Mouse (Mus musculus): Measurements from ENCODE around the gene Lst1. TPM values are rescaled to one million over a fixed set of nuclear protein-coding genes. Genes with fewer than 3 reads are reported as not detected.

Gene Lst1
- polyA plus RNA-seq, 1 experiment from 2014 or later, result 5.9 TPM

GRCm38 (mm10) chr17:35163326-35164081 lies 24.7 kb downstream of the Lst1 start:
- ATAC-seq (ENCODE audit: insufficient number of reproducible peaks, insufficient read depth, low FRiP score, low TSS enrichment), result no peak
- peaks cover 18% of the 10 kb centered on the region for H3K4me1 ChIP-seq
- no peaks in the 10 kb centered on the region for H3K9me3 ChIP-seq
- peak overlapping the region; percentile 97 for H3K27ac ChIP-seq
- 12% methylated on average over 8 of the region's 8 CpGs for WGBS
- H3K4me2 ChIP-seq (replicated peaks), result peak overlapping the region; percentile 95
- H3K27me3 ChIP-seq, result no peaks in the 10 kb centered on the region
- peak overlapping the region; percentile 100 for H3K9ac ChIP-seq
- H3K36me3 ChIP-seq, result peaks cover 38% of the 10 kb centered on the region
- peak overlapping the region; percentile 99 for H3K4me3 ChIP-seq

- Histone ChIP-seq H3K27ac (no peak overlapping the region), H3K9ac (peak overlapping the region; percentile 100), H3K4me2 (replicated peaks) (peak overlapping the region; percentile 95), H3K4me1 (peaks cover 18% of the 10 kb centered on the region), H3K4me3 (peak overlapping the region; percentile 99), H3K36me3 (peaks cover 46% of the 10 kb centered on the region), H3K9me3 (no peaks in the 10 kb centered on the region), H3K27me3 (no peaks in the 10 kb centered on the region)
- WGBS, result 50% methylated on average over 12 of the region's 12 CpGs
- no peak for ATAC-seq (ENCODE audit: insufficient number of reproducible peaks, insufficient read depth, low FRiP score, low TSS enrichment)
These were observed 25.5 kb downstream of the Lst1 start for GRCm38 (mm10) chr17:35162730-35163129.

GRCm38 (mm10) chr17:35162121-35162520 lies 26.1 kb downstream of the Lst1 start:
- H3K36me3 ChIP-seq, result peaks cover 52% of the 10 kb centered on the region
- 77% methylated on average over 14 of the region's 14 CpGs for WGBS
- peaks cover 18% of the 10 kb centered on the region for H3K4me1 ChIP-seq
- peak overlapping the region; percentile 95 for H3K4me2 ChIP-seq (replicated peaks)
- H3K4me3 ChIP-seq, result peak overlapping the region; percentile 99
- H3K9ac ChIP-seq, result peak overlapping the region; percentile 100; the same call in 1 of the 2 replicates
- ATAC-seq (ENCODE audit: insufficient number of reproducible peaks, insufficient read depth, low FRiP score, low TSS enrichment), result no peak
- H3K27ac ChIP-seq, result no peak overlapping the region
- H3K27me3 ChIP-seq, result no peaks in the 10 kb centered on the region
- H3K9me3 ChIP-seq, result no peaks in the 10 kb centered on the region

- peak overlapping the region; percentile 95; the same call in 1 of the 2 replicates for H3K4me2 ChIP-seq (replicated peaks)
- no peaks in the 10 kb centered on the region for H3K27me3 ChIP-seq
- no peak overlapping the region for H3K4me3 ChIP-seq
- H3K4me1 ChIP-seq, result peaks cover 16% of the 10 kb centered on the region
- no peaks in the 10 kb centered on the region for H3K9me3 ChIP-seq
- WGBS, result 87% methylated on average over 11 of the region's 11 CpGs
- ATAC-seq (ENCODE audit: insufficient number of reproducible peaks, insufficient read depth, low FRiP score, low TSS enrichment), result no peak
- peaks cover 59% of the 10 kb centered on the region for H3K36me3 ChIP-seq
- H3K27ac ChIP-seq, result no peak overlapping the region
- no peak overlapping the region for H3K9ac ChIP-seq
These were observed 26.8 kb downstream of the Lst1 start for GRCm38 (mm10) chr17:35161421-35161820.

- Histone ChIP-seq H3K36me3 (peaks cover 77% of the 10 kb centered on the region), H3K4me1 (peaks cover 22% of the 10 kb centered on the region), H3K27me3 (no peaks in the 10 kb centered on the region), H3K9ac (no peak overlapping the region), H3K9me3 (no peaks in the 10 kb centered on the region), H3K4me2 (replicated peaks) (no peak overlapping the region), H3K4me3 (no peak overlapping the region), H3K27ac (no peak overlapping the region)
- WGBS, result 82% methylated on average over 7 of the region's 7 CpGs
- no peak for ATAC-seq (ENCODE audit: insufficient number of reproducible peaks, insufficient read depth, low FRiP score, low TSS enrichment)
These were observed 28.6 kb downstream of the Lst1 start for GRCm38 (mm10) chr17:35159638-35160037.

GRCm38 (mm10) chr17:35158850-35159593 lies 29.2 kb downstream of the Lst1 start:
- Histone ChIP-seq H3K36me3 (peaks cover 83% of the 10 kb centered on the region), H3K4me2 (replicated peaks) (no peak overlapping the region), H3K9ac (no peak overlapping the region), H3K4me3 (no peak overlapping the region), H3K4me1 (peaks cover 24% of the 10 kb centered on the region), H3K9me3 (no peaks in the 10 kb centered on the region), H3K27ac (no peak overlapping the region), H3K27me3 (no peaks in the 10 kb centered on the region)
- no peak for ATAC-seq (ENCODE audit: insufficient number of reproducible peaks, insufficient read depth, low FRiP score, low TSS enrichment)
- 93% methylated on average over 16 of the region's 16 CpGs for WGBS

GRCm38 (mm10) chr17:35157661-35158175 lies 30.5 kb downstream of the Lst1 start:
- Histone ChIP-seq H3K27me3 (no peaks in the 10 kb centered on the region), H3K36me3 (peaks cover 96% of the 10 kb centered on the region), H3K9ac (no peak overlapping the region), H3K4me2 (replicated peaks) (no peak overlapping the region), H3K4me1 (peaks cover 20% of the 10 kb centered on the region), H3K9me3 (no peaks in the 10 kb centered on the region), H3K27ac (no peak overlapping the region), H3K4me3 (no peak overlapping the region)
- ATAC-seq (ENCODE audit: insufficient number of reproducible peaks, insufficient read depth, low FRiP score, low TSS enrichment), result peak; percentile 20; the same call in 1 of the 2 replicates
- 96% methylated on average over 8 of the region's 8 CpGs for WGBS

- ATAC-seq (ENCODE audit: insufficient number of reproducible peaks, insufficient read depth, low FRiP score, low TSS enrichment), result no peak
- H3K36me3 ChIP-seq, result peaks cover 100% of the 10 kb centered on the region
- H3K9me3 ChIP-seq, result no peaks in the 10 kb centered on the region
- H3K9ac ChIP-seq, result no peak overlapping the region
- H3K27me3 ChIP-seq, result no peaks in the 10 kb centered on the region
- H3K4me3 ChIP-seq, result no peak overlapping the region
- peaks cover 16% of the 10 kb centered on the region for H3K4me1 ChIP-seq
- H3K27ac ChIP-seq, result no peak overlapping the region
- WGBS, result 92% methylated on average over 8 of the region's 8 CpGs
- no peak overlapping the region for H3K4me2 ChIP-seq (replicated peaks)
These were observed 31.0 kb downstream of the Lst1 start for GRCm38 (mm10) chr17:35157254-35157653.

GRCm38 (mm10) chr17:35156461-35157200 lies 31.6 kb downstream of the Lst1 start:
- Histone ChIP-seq H3K9me3 (no peaks in the 10 kb centered on the region), H3K27ac (no peak overlapping the region), H3K9ac (no peak overlapping the region), H3K4me1 (peaks cover 12% of the 10 kb centered on the region), H3K4me2 (replicated peaks) (no peak overlapping the region), H3K27me3 (no peaks in the 10 kb centered on the region), H3K36me3 (peaks cover 100% of the 10 kb centered on the region), H3K4me3 (no peak overlapping the region)
- 93% methylated on average over 33 of the region's 33 CpGs for whole genome bisulfite sequencing
- ATAC-seq (ENCODE audit: insufficient number of reproducible peaks, insufficient read depth, low FRiP score, low TSS enrichment), result no peak; the same call in 1 of the 2 replicates

- H3K9ac ChIP-seq, result no peak overlapping the region
- no peak overlapping the region for H3K27ac ChIP-seq
- H3K9me3 ChIP-seq, result no peaks in the 10 kb centered on the region
- H3K36me3 ChIP-seq, result peaks cover 98% of the 10 kb centered on the region
- no peak for ATAC-seq (ENCODE audit: insufficient number of reproducible peaks, insufficient read depth, low FRiP score, low TSS enrichment)
- no peak overlapping the region for H3K4me2 ChIP-seq (replicated peaks)
- WGBS, result 90% methylated on average over 12 of the region's 12 CpGs
- peaks cover 12% of the 10 kb centered on the region for H3K4me1 ChIP-seq
- no peaks in the 10 kb centered on the region for H3K27me3 ChIP-seq
- H3K4me3 ChIP-seq, result no peak overlapping the region
These were observed 32.8 kb downstream of the Lst1 start for GRCm38 (mm10) chr17:35155451-35155850.

GRCm38 (mm10) chr17:35154616-35155015 lies 33.6 kb downstream of the Lst1 start:
- H3K4me1 ChIP-seq, result peaks cover 12% of the 10 kb centered on the region
- H3K9me3 ChIP-seq, result no peaks in the 10 kb centered on the region
- H3K27me3 ChIP-seq, result no peaks in the 10 kb centered on the region
- WGBS, result 82% methylated on average over 7 of the region's 7 CpGs
- no peak overlapping the region for H3K4me2 ChIP-seq (replicated peaks)
- H3K27ac ChIP-seq, result peak overlapping the region; percentile 64
- H3K4me3 ChIP-seq, result no peak overlapping the region
- no peak for ATAC-seq (ENCODE audit: insufficient number of reproducible peaks, insufficient read depth, low FRiP score, low TSS enrichment)
- H3K9ac ChIP-seq, result no peak overlapping the region
- H3K36me3 ChIP-seq, result peaks cover 98% of the 10 kb centered on the region

All from embryonic facial prominence, embryonic 12.5 days (tissue).